Mouse (Mus musculus): Measurements from ENCODE around the gene Elp5. TPM values are rescaled to one million over a fixed set of nuclear protein-coding genes. Genes with fewer than 3 reads are reported as not detected.

Gene Elp5
- polyA plus RNA-seq, 1 experiment = 75.3 TPM

GRCm38 (mm10) chr11:69995391-69995960, 13.2 kb upstream of the Elp5 start, which contains the start of gene Phf23:
TSS of gene Phf23 (plus strand) at chr11:69995777.
- Histone ChIP-seq H3K27me3 (ENCODE audit: control insufficient read depth, insufficient read depth, low read length) (no peaks in the 10 kb centered on the region), H3K4me3 (ENCODE audit: control insufficient read depth, insufficient read depth, low read length) (peak within 1 kb of the TSS; percentile 88), H3K36me3 (ENCODE audit: control insufficient read depth, insufficient read depth, low read length) (peaks cover 17% of the 10 kb centered on the region), H3K4me1 (replicated peaks; ENCODE audit: control insufficient read depth, insufficient read depth, low read length) (peaks cover 15% of the 10 kb centered on the region), H3K27ac (ENCODE audit: control insufficient read depth, insufficient read depth, low read length) (peak within 1 kb of the TSS; percentile 91)
- TF ChIP-seq CTCF (IDR thresholded peaks at IDR 0.05; ENCODE audit: borderline replicate concordance, control insufficient read depth, extremely low read depth, insufficient read depth, low read length, poor library complexity) (peak; percentile 86), POLR2A (IDR thresholded peaks at IDR 0.05; ENCODE audit: control insufficient read depth, extremely low read depth, insufficient read depth, low read length, poor library complexity) (peak; percentile 73; the same call in 1 of the 2 replicates)
- peak; percentile 99 for DNase-seq
- under 1% methylated on average over 36 of the region's 36 CpGs for WGBS

DNA sequence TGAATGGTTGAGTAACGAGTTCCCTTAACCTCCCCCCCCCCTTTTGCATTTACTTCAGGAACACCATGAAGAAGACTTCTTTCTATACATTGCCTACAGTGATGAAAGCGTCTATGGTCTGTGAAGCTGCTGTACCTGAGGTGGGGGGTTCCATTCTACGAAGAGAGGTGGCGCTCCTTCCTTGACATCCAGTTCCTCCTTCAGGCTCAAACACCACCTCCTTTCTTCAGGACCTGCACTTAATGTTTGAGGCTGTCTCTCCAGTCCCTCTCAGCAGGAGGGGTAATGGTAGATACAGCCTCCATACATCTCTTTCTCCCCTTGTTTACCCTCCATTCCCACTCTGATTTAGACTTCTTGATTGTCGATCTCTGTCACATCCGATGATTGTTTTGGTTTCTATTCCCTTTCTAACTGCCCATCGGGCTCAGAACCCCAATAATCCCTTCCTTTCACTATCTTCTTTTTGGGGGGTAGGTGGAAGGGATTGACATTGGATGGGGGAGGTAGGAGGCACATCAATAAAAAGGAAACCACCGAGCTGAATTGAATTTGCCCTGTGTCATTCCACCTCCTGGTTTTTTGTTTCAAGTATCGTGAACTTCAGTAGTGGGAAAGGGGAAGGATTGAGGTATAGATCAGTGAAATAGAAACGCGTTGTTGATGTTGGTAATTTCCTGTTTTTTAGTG, 12.2 kb upstream of the Elp5 start:
- Histone ChIP-seq H3K27me3 (ENCODE audit: control insufficient read depth, insufficient read depth, low read length) (no peaks in the 10 kb centered on the region), H3K27ac (ENCODE audit: control insufficient read depth, insufficient read depth, low read length) (no peak overlapping the region), H3K4me1 (replicated peaks; ENCODE audit: control insufficient read depth, insufficient read depth, low read length) (peaks cover 11% of the 10 kb centered on the region), H3K4me3 (ENCODE audit: control insufficient read depth, insufficient read depth, low read length) (no peak overlapping the region), H3K36me3 (ENCODE audit: control insufficient read depth, insufficient read depth, low read length) (peaks cover 19% of the 10 kb centered on the region)
- TF ChIP-seq POLR2A (IDR thresholded peaks at IDR 0.05; ENCODE audit: control insufficient read depth, extremely low read depth, insufficient read depth, low read length, poor library complexity) = no peak
- no peak for TF ChIP-seq CTCF (IDR thresholded peaks at IDR 0.05; ENCODE audit: borderline replicate concordance, control insufficient read depth, extremely low read depth, insufficient read depth, low read length, poor library complexity)
- no peak for DNase-seq
- 91% methylated on average over 11 of the region's 11 CpGs for WGBS

GRCm38 (mm10) chr11:69992932-69993331, 10.6 kb upstream of the Elp5 start:
- H3K27ac ChIP-seq (ENCODE audit: control insufficient read depth, insufficient read depth, low read length) = no peak overlapping the region
- DNase-seq = no peak
- no peak overlapping the region for H3K4me3 ChIP-seq (ENCODE audit: control insufficient read depth, insufficient read depth, low read length)
- no peaks in the 10 kb centered on the region for H3K27me3 ChIP-seq (ENCODE audit: control insufficient read depth, insufficient read depth, low read length)
- TF ChIP-seq POLR2A (IDR thresholded peaks at IDR 0.05; ENCODE audit: control insufficient read depth, extremely low read depth, insufficient read depth, low read length, poor library complexity) (no peak), CTCF (IDR thresholded peaks at IDR 0.05; ENCODE audit: borderline replicate concordance, control insufficient read depth, extremely low read depth, insufficient read depth, low read length, poor library complexity) (no peak)
- WGBS = 95% methylated on average over 3 of the region's 3 CpGs
- H3K4me1 ChIP-seq (replicated peaks; ENCODE audit: control insufficient read depth, insufficient read depth, low read length) = peaks cover 11% of the 10 kb centered on the region
- peaks cover 19% of the 10 kb centered on the region for H3K36me3 ChIP-seq (ENCODE audit: control insufficient read depth, insufficient read depth, low read length)

GRCm38 (mm10) chr11:69992396-69992795, 10.1 kb upstream of the Elp5 start:
- 83% methylated on average over 10 of the region's 10 CpGs for WGBS
- H3K4me3 ChIP-seq (ENCODE audit: control insufficient read depth, insufficient read depth, low read length) = no peak overlapping the region
- no peaks in the 10 kb centered on the region for H3K27me3 ChIP-seq (ENCODE audit: control insufficient read depth, insufficient read depth, low read length)
- H3K36me3 ChIP-seq (ENCODE audit: control insufficient read depth, insufficient read depth, low read length) = peaks cover 21% of the 10 kb centered on the region
- peaks cover 9% of the 10 kb centered on the region for H3K4me1 ChIP-seq (replicated peaks; ENCODE audit: control insufficient read depth, insufficient read depth, low read length)
- no peak for TF ChIP-seq POLR2A (IDR thresholded peaks at IDR 0.05; ENCODE audit: control insufficient read depth, extremely low read depth, insufficient read depth, low read length, poor library complexity)
- TF ChIP-seq CTCF (IDR thresholded peaks at IDR 0.05; ENCODE audit: borderline replicate concordance, control insufficient read depth, extremely low read depth, insufficient read depth, low read length, poor library complexity) = no peak
- no peak overlapping the region for H3K27ac ChIP-seq (ENCODE audit: control insufficient read depth, insufficient read depth, low read length)
- DNase-seq = no peak

- no peak for TF ChIP-seq CTCF (IDR thresholded peaks at IDR 0.05; ENCODE audit: borderline replicate concordance, control insufficient read depth, extremely low read depth, insufficient read depth, low read length, poor library complexity)
- WGBS = under 1% methylated on average over 15 of the region's 15 CpGs
- no peak for DNase-seq
- Histone ChIP-seq H3K4me1 (replicated peaks; ENCODE audit: control insufficient read depth, insufficient read depth, low read length) (peaks cover 8% of the 10 kb centered on the region), H3K4me3 (ENCODE audit: control insufficient read depth, insufficient read depth, low read length) (peak overlapping the region; percentile 57), H3K27me3 (ENCODE audit: control insufficient read depth, insufficient read depth, low read length) (no peaks in the 10 kb centered on the region), H3K27ac (ENCODE audit: control insufficient read depth, insufficient read depth, low read length) (peak overlapping the region; percentile 24), H3K36me3 (ENCODE audit: control insufficient read depth, insufficient read depth, low read length) (peaks cover 23% of the 10 kb centered on the region)
Measured at GRCm38 (mm10) chr11:69991711-69992110, 9.4 kb upstream of the Elp5 start.

GRCm38 (mm10) chr11:69990850-69991691, 8.8 kb upstream of the Elp5 start, which contains the start of gene Gabarap:
TSS of gene Gabarap (plus strand) at chr11:69991143.
- peaks cover 29% of the 10 kb centered on the region for H3K36me3 ChIP-seq (ENCODE audit: control insufficient read depth, insufficient read depth, low read length)
- WGBS = under 1% methylated on average over 40 of the region's 40 CpGs

More at GRCm38 (mm10) chr11:69990850-69991691, 8.8 kb upstream of the Elp5 start, which contains the start of gene Gabarap:
- peak within 1 kb of the TSS; percentile 57 for H3K4me3 ChIP-seq (ENCODE audit: control insufficient read depth, insufficient read depth, low read length)
- no peaks in the 10 kb centered on the region for H3K27me3 ChIP-seq (ENCODE audit: control insufficient read depth, insufficient read depth, low read length)
- H3K4me1 ChIP-seq (replicated peaks; ENCODE audit: control insufficient read depth, insufficient read depth, low read length) = peaks cover 8% of the 10 kb centered on the region
- H3K27ac ChIP-seq (ENCODE audit: control insufficient read depth, insufficient read depth, low read length) = peak within 1 kb of the TSS; percentile 48
- TF ChIP-seq CTCF (IDR thresholded peaks at IDR 0.05; ENCODE audit: borderline replicate concordance, control insufficient read depth, extremely low read depth, insufficient read depth, low read length, poor library complexity) = no peak
- peak; percentile 61 for TF ChIP-seq POLR2A (IDR thresholded peaks at IDR 0.05; ENCODE audit: control insufficient read depth, extremely low read depth, insufficient read depth, low read length, poor library complexity)
- DNase-seq = peak; percentile 92
